Mouse (Mus musculus) liver, postnatal 0 days (tissue): ENCODE measurements at regions not wholly inside any gene's neighbourhood (a gene's known extent, or its start where the extent isn't known, plus 50 kb on each side); places are given as distances from the start of the nearest gene placed in this dataset.

Experiments used
- ATAC-seq: fragments of 200-750 bp; cut with Nextera tagmentation; 2 replicates; pipeline ENCODE4 v1.8.0; 2017; ENCODE audit warnings: mild to moderate bottlenecking, moderate library complexity
- DNase-seq: peaks from one replicate; pipeline ENCODE4 v3.0.0-alpha.2; 2016
- H3K27ac ChIP-seq: fragments of 300-500 bp; sonication (generic); 2 replicates; pipeline ENCODE4 v1.5.1; 2014; ENCODE audit warnings: antibody characterized with exemption, moderate library complexity, mild to moderate bottlenecking, low read depth
- H3K27me3 ChIP-seq: fragments of 300-500 bp; sonication (generic); 2 replicates; pipeline ENCODE4 v1.6.1; 2014; ENCODE audit warnings: low read length, control low read depth, mixed read lengths; ENCODE audit not compliant: insufficient read depth
- H3K36me3 ChIP-seq: fragments of 300-500 bp; sonication (generic); replicated peaks from 2 replicates; pipeline ENCODE4 v1.6.1; 2014; ENCODE audit warnings: mild to moderate bottlenecking, control low read depth, low read length, moderate library complexity, mixed read lengths; ENCODE audit not compliant: insufficient read depth
- H3K4me1 ChIP-seq: fragments of 300-500 bp; sonication (generic); 2 replicates; pipeline ENCODE4 v1.6.1; 2014; ENCODE audit warnings: antibody characterized with exemption, mild to moderate bottlenecking, control low read depth; ENCODE audit not compliant: insufficient read depth
- H3K4me2 ChIP-seq: fragments of 300-500 bp; sonication (generic); 2 replicates; pipeline ENCODE4 v1.6.1; 2014; ENCODE audit warnings: low read depth, mild to moderate bottlenecking, low read length, moderate library complexity, mixed read lengths
- H3K4me3 ChIP-seq: fragments of 300-500 bp; sonication (generic); 2 replicates; pipeline ENCODE4 v1.5.1; 2014; ENCODE audit warnings: low read depth, low read length
- H3K9ac ChIP-seq: fragments of 300-500 bp; sonication (generic); replicated peaks from 2 replicates; pipeline ENCODE4 v1.6.1; 2014; ENCODE audit warnings: mild to moderate bottlenecking, moderate library complexity
- H3K9me3 ChIP-seq: fragments of 300-500 bp; sonication (generic); 2 replicates; pipeline ENCODE4 v1.6.1; 2016; ENCODE audit warnings: mild to moderate bottlenecking, control low read depth, low read length, mixed read lengths
- CTCF ChIP-seq: sonication (generic); IDR thresholded peaks from 2 replicates; pipeline ENCODE4 v1.5.1; 2016; ENCODE audit warnings: antibody characterized with exemption, low read depth
- EP300 ChIP-seq: IDR thresholded peaks from 2 replicates; pipeline ENCODE4 v1.6.1; 2016; ENCODE audit warnings: antibody characterized with exemption, low read depth, mild to moderate bottlenecking
- WGBS: fragments of 180-500 bp; shearing (Covaris S2); extraction: QIAGEN DNeasy Blood & Tissue Kit; methylation state at CpG from one replicate; pipeline ENCODE4 v1.1.7; 2014; ENCODE audit not compliant: insufficient replicate concordance; 5-methylcytosine and 5-hydroxymethylcytosine counted together

DNA sequence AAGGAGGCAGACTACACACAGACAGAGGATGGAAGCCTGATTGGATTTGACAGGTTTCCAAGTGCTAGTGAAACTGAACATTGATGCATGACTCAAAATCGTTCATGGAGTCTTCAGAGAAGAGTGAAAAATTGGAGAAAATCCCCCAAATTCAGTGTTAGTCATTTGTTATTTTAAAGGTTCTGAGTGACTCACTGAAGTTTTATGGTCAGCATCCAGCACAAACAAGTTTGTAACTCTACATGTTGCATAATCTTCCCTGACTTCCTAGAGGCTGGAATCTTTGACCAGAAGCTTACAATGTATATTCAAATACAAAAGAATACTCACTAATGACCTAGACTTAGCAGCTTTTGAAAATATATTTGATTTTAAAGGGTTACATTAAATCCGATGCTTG is 224.3 kb upstream of the Pot1a start:
- no peaks in the 10 kb centered on the region for H3K27me3 ChIP-seq
- H3K27ac ChIP-seq: no peak overlapping the region
- H3K9ac ChIP-seq: no peak overlapping the region
- H3K9me3 ChIP-seq: no peaks in the 10 kb centered on the region
- no peak overlapping the region for H3K4me2 ChIP-seq
- no peak for ATAC-seq
- no peaks in the 10 kb centered on the region for H3K36me3 ChIP-seq
- TF ChIP-seq EP300: no peak
- no peak for TF ChIP-seq CTCF
- 61% methylated on average over 2 of the region's 2 CpGs for WGBS
- H3K4me1 ChIP-seq: no peaks in the 10 kb centered on the region
- H3K4me3 ChIP-seq: no peak overlapping the region
- DNase-seq: no peak

DNA sequence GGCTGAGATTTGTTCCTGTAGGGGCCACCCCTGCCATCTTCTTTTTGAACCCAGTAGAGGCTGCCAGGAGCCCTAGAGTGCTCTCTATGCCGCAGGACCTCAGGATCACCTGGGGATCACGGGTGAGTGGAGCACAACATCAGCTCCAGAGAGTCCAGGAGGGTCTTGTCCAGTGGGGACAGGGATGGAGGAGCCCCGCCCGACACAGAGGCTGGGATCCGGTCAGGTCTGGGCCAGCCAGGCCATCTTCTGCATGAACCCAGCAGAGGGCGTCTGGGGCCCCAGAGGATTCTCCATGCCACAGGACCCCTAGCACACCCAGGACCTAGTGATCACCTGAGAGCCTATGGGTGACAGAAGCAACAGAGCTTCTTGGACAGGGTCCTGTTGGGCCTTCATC is 206.3 kb upstream of the Pot1a start:
- no peak overlapping the region for H3K9ac ChIP-seq
- TF ChIP-seq EP300: no peak
- no peak for TF ChIP-seq CTCF
- H3K4me1 ChIP-seq: no peaks in the 10 kb centered on the region
- H3K27me3 ChIP-seq: no peaks in the 10 kb centered on the region
- H3K36me3 ChIP-seq: no peaks in the 10 kb centered on the region
- WGBS: 74% methylated on average over 6 of the region's 6 CpGs
- no peak overlapping the region for H3K4me2 ChIP-seq
- ATAC-seq: no peak
- no peak overlapping the region for H3K27ac ChIP-seq
- no peak overlapping the region for H3K4me3 ChIP-seq
- DNase-seq: no peak
- H3K9me3 ChIP-seq: no peaks in the 10 kb centered on the region

GRCm38 (mm10) chr6:25994044-25994443 is 185.0 kb upstream of the Pot1a start:
- H3K9ac ChIP-seq: no peak overlapping the region
- H3K4me2 ChIP-seq: no peak overlapping the region
- no peak overlapping the region for H3K27ac ChIP-seq
- TF ChIP-seq CTCF: no peak
- TF ChIP-seq EP300: no peak
- no peaks in the 10 kb centered on the region for H3K4me1 ChIP-seq
- no peaks in the 10 kb centered on the region for H3K27me3 ChIP-seq
- no peaks in the 10 kb centered on the region for H3K9me3 ChIP-seq
- DNase-seq (no peak), ATAC-seq (no peak)
- no peaks in the 10 kb centered on the region for H3K36me3 ChIP-seq
- no peak overlapping the region for H3K4me3 ChIP-seq
- WGBS: 83% methylated on average over 1 of the region's 1 CpGs

DNA sequence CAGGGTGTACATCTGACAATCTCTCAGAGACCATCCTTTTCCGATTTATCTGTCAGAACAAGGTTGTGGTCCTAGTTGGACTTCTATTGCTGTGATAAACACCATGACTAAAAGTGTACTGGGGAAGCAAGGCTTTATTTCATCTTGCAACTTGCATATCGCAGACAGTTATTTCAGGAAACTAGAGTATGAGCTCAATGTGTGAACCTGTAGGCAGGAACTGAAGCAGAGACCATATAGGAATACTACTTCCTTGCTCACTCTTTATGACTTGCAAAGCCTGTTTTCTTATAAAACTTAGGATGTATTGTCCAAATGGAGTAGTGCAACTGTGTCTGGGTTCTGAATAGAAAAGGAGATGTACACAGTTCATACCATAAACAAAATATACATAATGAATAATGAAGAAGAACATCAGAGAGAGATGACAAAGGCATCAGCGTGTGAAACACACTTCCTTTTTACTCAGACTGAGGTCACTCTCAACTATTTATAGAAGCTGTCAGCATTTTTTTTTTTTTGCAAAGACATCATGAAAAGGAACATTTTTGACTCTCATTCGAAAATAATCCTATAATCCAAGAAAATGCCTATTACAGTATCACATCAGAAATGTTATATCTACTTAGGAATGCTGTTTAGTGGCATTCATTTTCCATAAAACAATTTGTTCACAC is 169.3 kb upstream of the Pot1a start:
- H3K36me3 ChIP-seq: no peaks in the 10 kb centered on the region
- no peak overlapping the region for H3K4me3 ChIP-seq
- no peaks in the 10 kb centered on the region for H3K4me1 ChIP-seq
- 31% methylated on average over 4 of the region's 4 CpGs for WGBS
- H3K27me3 ChIP-seq: no peaks in the 10 kb centered on the region
- ATAC-seq (no peak), DNase-seq (no peak)
- H3K9ac ChIP-seq: no peak overlapping the region
- no peaks in the 10 kb centered on the region for H3K9me3 ChIP-seq
- H3K27ac ChIP-seq: no peak overlapping the region
- no peak for TF ChIP-seq CTCF
- TF ChIP-seq EP300: no peak
- H3K4me2 ChIP-seq: no peak overlapping the region

DNA sequence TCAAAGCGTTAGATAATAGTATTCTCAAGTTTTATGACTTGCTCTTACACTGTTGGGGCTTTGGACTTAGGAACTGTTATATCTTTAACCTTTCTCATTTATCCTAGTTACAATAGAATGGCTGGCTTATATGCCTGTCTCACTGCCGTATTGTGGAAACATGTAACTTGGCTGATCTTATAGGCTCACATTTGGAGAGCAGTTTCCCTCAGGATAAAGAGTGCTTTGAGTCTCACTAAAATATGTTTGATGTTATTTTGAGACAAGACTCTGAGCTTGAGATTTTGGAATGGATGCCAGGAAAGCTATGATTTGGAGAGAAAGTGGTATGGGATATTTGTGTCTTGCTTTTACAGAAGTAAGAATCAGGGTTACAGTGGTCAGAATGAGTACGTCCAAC is 156.4 kb upstream of the Pot1a start:
- 64% methylated on average over 3 of the region's 3 CpGs for WGBS
- DNase-seq (no peak), ATAC-seq (no peak)

GRCm38 (mm10) chr6:25931148-25931553 is 122.1 kb upstream of the Pot1a start:
- Histone ChIP-seq H3K4me3 (no peak overlapping the region), H3K9me3 (no peaks in the 10 kb centered on the region), H3K4me1 (no peaks in the 10 kb centered on the region), H3K27me3 (no peaks in the 10 kb centered on the region), H3K27ac (no peak overlapping the region), H3K9ac (no peak overlapping the region), H3K4me2 (no peak overlapping the region), H3K36me3 (no peaks in the 10 kb centered on the region)
- ATAC-seq (no peak), DNase-seq (no peak)
- WGBS: 86% methylated on average over 10 of the region's 10 CpGs
- TF ChIP-seq CTCF (no peak), EP300 (no peak)

More for the DNA sequence above, 156.4 kb upstream of the Pot1a start:
- no peak overlapping the region for H3K4me3 ChIP-seq
- no peak for TF ChIP-seq EP300
- TF ChIP-seq CTCF: no peak
- no peaks in the 10 kb centered on the region for H3K9me3 ChIP-seq
- no peak overlapping the region for H3K27ac ChIP-seq
- no peaks in the 10 kb centered on the region for H3K4me1 ChIP-seq
- H3K27me3 ChIP-seq: no peaks in the 10 kb centered on the region
- no peaks in the 10 kb centered on the region for H3K36me3 ChIP-seq
- no peak overlapping the region for H3K9ac ChIP-seq
- no peak overlapping the region for H3K4me2 ChIP-seq
